Mouse (Mus musculus): ENCODE measurements around the gene Ticrr.

Ticrr gene

DNA sequence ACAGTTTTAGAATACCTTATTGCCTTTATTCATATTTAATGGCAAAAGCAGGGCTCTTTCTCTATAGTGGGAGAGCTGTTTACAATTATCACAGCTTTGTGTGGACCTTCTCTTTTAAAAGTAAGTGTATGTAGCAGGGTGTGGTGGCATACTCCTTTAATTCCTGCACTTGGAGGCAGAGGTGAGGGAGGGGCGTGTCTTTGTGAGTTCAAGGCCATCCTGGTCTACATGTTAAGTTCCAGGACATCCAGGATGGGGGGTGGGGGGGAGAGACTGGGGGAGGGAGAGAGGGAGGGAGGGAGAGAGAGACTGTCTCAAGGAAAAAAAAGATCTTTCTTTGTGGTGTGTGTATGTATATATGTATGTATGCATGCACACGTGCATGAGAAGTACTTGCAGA lies 20.2 kb downstream of the Ticrr start:
- DNase-seq (ENCODE audit: low read depth, low spot score): no peak

DNA sequence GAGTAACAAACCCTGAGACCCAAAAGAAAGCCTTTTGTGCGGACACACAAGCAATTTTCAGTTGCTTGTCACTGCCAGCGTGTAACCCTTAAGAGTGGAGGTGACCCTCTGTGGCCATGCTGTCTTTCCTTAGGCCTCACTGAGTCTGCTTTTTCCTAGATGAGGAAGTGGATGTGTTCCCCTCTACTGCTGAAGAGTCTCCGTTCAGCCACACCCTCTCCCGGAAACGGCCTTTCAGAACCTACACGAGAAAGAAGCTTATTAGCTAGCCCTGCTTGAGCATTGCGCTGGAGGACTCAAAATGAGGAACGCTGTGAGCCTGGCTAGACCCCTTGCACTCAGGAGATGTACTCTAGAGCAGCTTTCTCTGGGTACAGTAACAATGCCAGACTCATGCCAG lies 36.5 kb downstream of the Ticrr start:
- no peak for DNase-seq (ENCODE audit: low read depth, low spot score)

GRCm38 (mm10) chr7:79702755-79703154 lies 42.8 kb downstream of the Ticrr start:
- no peak for DNase-seq (ENCODE audit: low read depth, low spot score)

DNA sequence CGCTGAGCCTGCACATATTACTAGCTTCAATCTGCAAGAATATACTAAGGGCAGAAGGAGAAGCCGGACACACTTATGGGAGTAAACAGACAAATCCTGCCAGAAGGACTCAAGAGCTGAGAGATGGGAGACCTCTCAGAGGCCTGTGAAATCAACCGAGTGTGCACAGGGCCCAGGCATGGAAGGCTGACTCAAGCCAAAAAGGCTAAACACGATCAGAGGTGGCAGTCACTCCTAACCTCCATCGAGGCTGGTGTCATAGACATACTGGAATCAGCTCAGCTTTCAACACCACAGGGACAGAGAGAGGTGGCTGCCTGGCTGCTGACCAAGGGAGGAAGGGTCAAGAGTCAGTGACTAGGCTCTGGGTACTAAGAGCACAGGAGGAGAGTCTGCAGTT lies 45.2 kb downstream of the Ticrr start:
- no peak for DNase-seq (ENCODE audit: low read depth, low spot score)

DNA sequence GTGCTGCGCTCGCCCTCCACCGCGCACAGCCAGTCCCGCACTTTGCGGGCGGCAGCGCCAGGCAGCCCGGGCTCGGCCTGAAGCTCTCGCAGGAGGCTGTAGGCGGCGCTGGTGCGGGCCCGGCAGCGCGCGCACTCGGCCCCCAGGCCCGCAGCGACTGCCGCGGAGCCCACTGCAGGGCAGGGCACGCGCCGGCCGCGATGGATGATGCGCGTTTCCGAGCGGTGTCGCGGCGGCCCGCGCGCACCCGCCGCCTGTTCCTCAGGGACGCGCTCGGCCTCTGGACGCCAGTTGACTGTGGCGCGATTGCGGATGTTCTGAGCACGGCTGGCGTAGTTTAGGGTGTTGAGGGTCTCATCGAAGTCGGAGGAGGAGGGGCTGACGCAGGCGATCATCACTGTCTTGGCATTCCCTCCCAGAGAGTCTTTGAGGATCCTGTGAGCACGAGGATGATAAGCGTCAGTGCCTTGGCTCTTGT lies 50.2 kb downstream of the Ticrr start:
- peak; percentile 30 for DNase-seq (ENCODE audit: low read depth, low spot score)

DNA sequence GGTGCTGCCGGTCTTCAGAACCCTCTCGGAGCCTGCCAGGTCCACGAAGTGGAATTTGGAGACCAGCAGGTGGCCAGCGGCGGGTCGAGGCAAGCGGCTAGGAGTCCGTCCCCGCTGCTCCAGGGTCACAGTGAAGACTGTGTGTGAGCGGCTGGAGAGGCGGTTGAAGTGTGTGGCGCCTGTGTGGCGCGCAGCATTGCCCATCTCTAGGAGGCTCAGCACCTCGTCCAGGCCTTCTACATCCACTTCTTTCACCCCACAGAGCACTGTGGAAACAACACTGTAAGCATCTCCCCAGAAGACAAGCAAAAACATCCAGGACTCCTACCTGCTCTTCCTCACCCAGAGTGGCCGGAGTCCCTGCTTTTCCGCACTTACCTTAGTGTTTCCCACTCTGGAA lies 50.8 kb downstream of the Ticrr start:
- DNase-seq (ENCODE audit: low read depth, low spot score): no peak

GRCm38 (mm10) chr7:79715187-79715981 lies 55.4 kb downstream of the Ticrr start, which contains the start of gene Kif7:
Kif7 (minus strand) TSS chr7:79715720.
- DNase-seq (ENCODE audit: low read depth, low spot score): peak; percentile 83

DNA sequence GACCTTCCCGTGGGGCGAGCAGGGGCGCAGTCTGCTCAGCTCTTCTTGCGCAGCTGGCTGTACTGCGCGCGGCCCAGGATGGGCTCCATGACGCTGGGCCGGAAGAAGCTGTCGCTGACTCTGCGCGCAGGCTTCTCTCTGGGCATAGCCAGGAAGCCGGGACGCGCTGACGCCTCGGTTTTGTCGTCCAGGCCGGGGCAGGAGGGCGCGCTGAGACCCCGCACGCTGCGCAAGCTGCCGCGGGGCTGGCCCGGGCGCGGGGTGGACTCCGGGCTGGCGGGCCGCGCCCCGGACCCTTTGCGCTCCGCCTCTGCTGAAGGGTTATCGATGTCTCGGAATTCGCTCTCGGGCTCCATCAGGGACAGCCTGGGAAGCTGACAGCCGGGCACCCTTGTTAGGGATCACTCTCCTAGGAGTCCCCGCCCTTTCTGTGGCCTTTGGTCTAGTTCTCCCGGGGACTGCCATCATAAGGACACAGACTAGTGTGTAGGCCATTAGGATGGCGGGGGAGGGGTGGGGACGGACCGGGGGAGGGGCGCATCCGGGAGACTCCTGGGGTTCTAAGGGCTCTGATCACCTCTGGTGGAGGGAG lies 61.5 kb downstream of the Ticrr start:
- peak; percentile 80 for DNase-seq (ENCODE audit: low read depth, low spot score)

DNA sequence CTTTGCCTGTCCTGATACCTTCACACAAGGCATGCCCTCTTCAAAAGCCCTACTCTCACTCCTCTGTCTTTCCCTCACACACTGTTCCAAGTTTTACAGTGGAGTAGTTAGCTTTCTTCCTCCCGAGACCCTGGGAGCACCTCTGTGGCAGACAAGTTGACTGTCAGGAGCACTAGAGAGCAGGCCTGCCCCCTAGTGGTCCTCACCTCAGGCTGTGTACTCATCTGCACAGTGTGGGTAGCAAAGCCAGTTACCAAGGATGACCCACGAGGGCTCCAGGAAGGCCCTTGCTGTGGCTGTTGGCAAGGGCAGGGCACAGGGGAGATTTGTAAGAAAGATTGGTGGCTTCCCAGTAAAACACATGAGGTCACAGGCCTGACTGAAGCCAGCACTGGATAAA lies 67.1 kb downstream of the Ticrr start:
- DNase-seq (ENCODE audit: low read depth, low spot score): peak; percentile 80

DNA sequence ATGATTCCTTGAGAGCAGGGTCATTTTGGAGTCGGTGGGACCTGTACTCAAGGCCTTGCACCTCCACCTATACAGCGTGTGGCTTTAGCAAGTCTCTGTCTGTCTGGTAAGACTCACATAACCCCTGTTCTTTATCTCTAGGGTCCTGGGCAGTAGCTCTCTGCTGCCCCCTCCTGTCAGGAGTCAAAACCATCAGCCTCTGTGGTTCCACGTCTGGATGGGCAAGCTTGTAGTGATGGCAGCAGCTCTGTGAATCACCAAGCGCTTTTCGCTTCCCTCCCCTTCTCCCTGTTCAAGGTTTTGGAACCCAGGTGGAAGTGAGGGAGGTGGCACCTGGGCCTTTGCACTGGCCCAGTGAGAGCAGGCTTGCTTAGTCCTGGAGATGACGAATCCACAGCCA lies 68.2 kb downstream of the Ticrr start:
- DNase-seq (ENCODE audit: low read depth, low spot score): peak; percentile 83

DNA sequence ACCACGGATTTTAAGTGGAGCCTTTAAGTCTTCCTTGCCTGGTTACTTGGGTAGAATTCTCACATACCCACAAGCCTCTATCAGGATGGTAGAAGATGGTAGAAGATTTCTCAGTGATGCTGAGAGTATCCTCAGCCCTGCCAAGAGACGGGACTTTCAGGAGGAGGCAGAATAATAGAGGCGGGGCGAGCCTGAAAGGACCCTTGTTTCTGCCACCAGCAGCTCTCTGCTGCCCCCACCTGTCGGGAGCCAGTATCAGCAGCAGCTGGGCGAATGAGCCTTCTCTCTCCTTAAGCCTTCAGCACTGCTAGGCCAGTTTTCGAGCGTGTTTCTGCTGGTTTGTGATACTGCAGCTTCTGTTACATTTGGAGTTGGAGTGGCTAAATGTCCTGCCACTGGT lies 69.2 kb downstream of the Ticrr start:
- peak; percentile 84 for DNase-seq (ENCODE audit: low read depth, low spot score)

- peak; percentile 56 for DNase-seq (ENCODE audit: low read depth, low spot score)
Measured at GRCm38 (mm10) chr7:79729743-79730370, 69.9 kb downstream of the Ticrr start.

DNA sequence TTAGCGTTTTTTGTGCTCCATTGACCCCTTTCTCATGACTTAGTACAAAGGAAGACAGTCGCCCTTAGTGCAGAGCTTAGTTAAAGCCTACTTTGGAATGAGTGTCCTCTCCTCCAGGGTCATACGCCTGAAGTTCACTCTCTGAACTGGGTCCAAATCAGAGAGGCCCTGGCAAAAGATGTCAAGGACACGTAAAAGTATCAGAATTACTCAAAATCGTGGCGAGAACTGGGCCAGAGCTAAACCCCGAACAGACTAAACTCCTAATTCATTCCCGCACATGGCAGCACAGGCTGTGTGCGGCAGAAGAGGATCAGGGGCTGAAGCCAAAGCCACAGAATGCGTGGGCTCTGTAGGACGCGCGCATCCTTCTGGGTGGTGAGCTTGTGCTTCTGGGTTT lies 71.4 kb downstream of the Ticrr start:
- no peak for DNase-seq (ENCODE audit: low read depth, low spot score)

- no peak for DNase-seq (ENCODE audit: low read depth, low spot score)
Measured at GRCm38 (mm10) chr7:79732622-79733021, 72.6 kb downstream of the Ticrr start, which contains the start of gene Plin1. Plin1 (minus strand) TSS chr7:79732903.

DNA sequence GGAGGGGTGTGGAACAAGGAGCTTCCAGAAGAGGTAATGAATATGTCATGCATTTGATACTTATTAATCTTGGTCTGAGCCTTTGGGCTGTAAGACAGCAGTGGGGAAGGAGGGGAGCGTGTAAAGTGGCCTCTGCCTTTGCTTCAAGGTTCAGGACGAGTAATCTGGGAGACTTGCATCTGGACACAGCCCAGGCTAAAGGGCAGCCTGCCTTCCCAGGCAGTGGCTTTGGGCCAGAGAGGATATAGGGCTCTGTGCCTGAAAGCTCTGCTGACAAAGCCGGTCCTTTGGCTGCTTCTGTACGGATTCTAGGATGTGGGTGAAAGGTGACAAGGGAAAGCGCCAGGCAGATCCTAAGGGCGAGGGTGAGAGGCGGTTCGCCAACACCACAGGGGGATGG lies 74.6 kb downstream of the Ticrr start:
- no peak for DNase-seq (ENCODE audit: low read depth, low spot score)

DNA sequence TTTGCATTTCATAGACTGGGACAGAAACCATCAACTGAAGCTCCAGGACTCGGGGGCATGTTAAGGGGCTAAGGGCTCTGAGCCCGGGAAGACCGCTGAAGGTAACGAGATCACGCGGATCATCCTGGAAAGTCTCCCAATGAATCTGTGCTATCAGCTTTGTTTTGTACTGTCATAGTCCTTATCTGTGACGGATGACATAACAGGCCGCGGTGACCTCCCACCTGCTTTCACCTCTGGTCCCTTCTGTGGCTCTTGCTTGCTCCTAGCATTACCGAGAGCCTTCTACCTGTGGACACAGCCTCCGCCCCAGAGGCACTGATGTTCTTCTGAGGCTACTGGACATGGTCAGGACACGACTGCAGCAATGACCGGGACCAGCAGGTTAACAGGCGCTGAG lies 76.5 kb downstream of the Ticrr start:
- no peak for DNase-seq (ENCODE audit: low read depth, low spot score)

GRCm38 (mm10) chr7:79738913-79739312 lies 78.9 kb downstream of the Ticrr start:
- no peak for DNase-seq (ENCODE audit: low read depth, low spot score)

- DNase-seq (ENCODE audit: low read depth, low spot score): no peak
Measured at GRCm38 (mm10) chr7:79740279-79740678, 80.3 kb downstream of the Ticrr start.

DNA sequence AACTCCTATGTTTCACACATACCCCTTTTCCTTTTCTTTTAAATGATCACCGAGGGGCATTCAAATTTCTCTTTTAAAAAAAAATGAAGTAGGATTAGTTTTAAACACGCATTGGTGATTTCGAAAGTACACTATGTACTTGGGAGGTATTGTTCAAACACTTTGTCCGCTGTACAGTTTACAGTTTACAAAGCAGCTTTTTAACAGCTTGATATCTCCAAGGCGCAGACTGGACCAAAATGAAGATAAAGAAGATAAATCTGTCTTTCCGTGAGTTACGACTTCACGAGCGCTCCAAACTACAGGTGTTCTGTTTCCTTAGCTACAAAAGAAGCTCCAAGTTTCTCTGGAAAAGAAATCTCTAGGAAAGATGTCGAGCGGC lies 82.3 kb downstream of the Ticrr start:
- no peak for DNase-seq (ENCODE audit: low read depth, low spot score)

DNA sequence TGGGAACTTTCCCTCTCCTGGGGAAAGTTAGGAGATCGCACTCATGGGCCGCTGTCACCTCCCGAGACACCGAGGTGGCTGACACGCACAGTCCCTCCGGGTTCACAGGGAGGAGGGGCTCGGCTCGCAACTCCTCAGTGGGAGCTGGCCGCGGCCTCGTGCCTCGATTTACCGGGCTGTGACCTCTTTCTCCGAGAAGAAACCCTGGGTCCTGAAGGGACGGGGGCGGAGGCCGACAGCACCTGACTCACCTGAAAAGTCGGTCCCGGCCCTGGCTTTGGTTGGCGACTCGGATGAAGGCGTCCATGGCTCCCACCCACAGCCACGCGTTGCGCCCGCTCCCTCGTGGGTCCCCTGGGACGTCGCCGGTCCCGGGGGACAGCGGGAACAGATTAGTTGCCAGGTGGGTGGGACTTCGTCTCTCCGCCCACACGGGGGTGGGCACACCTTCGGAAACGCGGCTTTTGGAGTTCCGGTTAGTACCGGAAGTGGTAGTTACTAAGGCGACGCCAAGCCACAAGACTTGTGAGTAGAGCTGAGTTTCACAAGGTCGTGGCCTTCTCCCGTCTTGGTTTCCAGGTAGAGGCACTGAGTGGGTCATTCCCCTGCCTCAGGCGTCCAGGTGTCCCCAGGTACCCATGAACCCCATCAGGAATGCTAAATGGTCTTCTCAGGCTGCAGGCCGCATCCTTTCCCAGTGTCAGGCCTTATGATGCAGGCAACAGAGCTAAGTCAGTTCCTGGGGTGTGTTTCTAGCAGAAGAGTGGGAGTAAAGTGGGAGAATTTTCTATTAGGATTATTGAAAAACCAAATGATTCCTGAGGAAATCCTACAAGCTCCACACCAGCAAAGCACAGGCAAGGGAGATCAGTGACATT lies 82.9 kb downstream of the Ticrr start, which contains the start of the genes Pex11a and Wdr93:
Pex11a (minus strand) TSS at position 473 of the 878 bp plus-strand sequence.
Wdr93 (plus strand) TSS at position 505 of the 878 bp plus-strand sequence.
- peak; percentile 89 for DNase-seq (ENCODE audit: low read depth, low spot score)

- DNase-seq (ENCODE audit: low read depth, low spot score): no peak
Measured at GRCm38 (mm10) chr7:79744051-79744450, 84.1 kb downstream of the Ticrr start.
